Mouse (Mus musculus) kidney, adult 2 months (tissue): ENCODE data around the gene Tmem123.

Experiments used
- CTCF ChIP-seq: fragments of 200-500 bp; conservative IDR thresholded peaks from 2 replicates; pipeline ENCODE4 v1.5.1; 2011; ENCODE audit warnings: low read depth, mild to moderate bottlenecking, control low read depth, low read length, moderate library complexity, mixed read lengths; ENCODE audit not compliant: insufficient read depth, insufficient read length
- POLR2A ChIP-seq: fragments of 200-500 bp; IDR thresholded peaks from one replicate; pipeline ENCODE4 v1.6.1; 2011; ENCODE audit warnings: low read depth, low read length, control low read depth

- TF ChIP-seq CTCF (no peak), POLR2A (no peak)
These were observed 34.8 kb upstream of the Tmem123 start for GRCm38 (mm10) chr9:7728997-7729396.
